Mouse (Mus musculus): Measurements from ENCODE around the gene Acap2.

Acap2 gene

GRCm38 (mm10) chr16:31047186-31047898, 153.7 kb downstream of the Acap2 start:
- no peak for DNase-seq (ENCODE audit: low read depth, low spot score)

GRCm38 (mm10) chr16:31046217-31046659, 154.8 kb downstream of the Acap2 start:
- DNase-seq (ENCODE audit: low read depth, low spot score): no peak

GRCm38 (mm10) chr16:31045211-31045610, 155.8 kb downstream of the Acap2 start:
- DNase-seq (ENCODE audit: low read depth, low spot score): peak; percentile 57

GRCm38 (mm10) chr16:31043136-31043535, 157.9 kb downstream of the Acap2 start:
- DNase-seq (ENCODE audit: low read depth, low spot score): no peak

All from CD4-positive, CD25-positive, alpha-beta regulatory T cell, adult 2 months (primary cell).